Mouse (Mus musculus) heart, embryonic 11.5 days (tissue): ENCODE measurements around the gene Gm10428. TPM values are rescaled to one million over a fixed set of nuclear protein-coding genes. Genes with fewer than 3 reads are reported as not detected.

Experiments
- polyA plus RNA-seq: library from polyadenylated mRNA; unstranded; fragments of >200 nt; fragmentation: Nextera tagmentation; extraction: Ambion mirVana; gene quantifications from 2 replicates; pipeline ENCODE4 v1.2.1, GENCODE M21; 2014

The Gm10428 gene
- polyA plus RNA-seq, 1 experiment from 2014 or later, result not detected

Other genes starting within 250 kb of the Gm10428 start
- gene Cenpv, start 213.8 kb upstream of the Gm10428 start, polyA plus RNA-seq, result 13.6 and 15.1 TPM in 2 replicates
- gene Ubb, start 201.9 kb upstream of the Gm10428 start, polyA plus RNA-seq, result 2,677 and 2,901 TPM in 2 replicates
- gene Trpv2, start 178.6 kb upstream of the Gm10428 start, polyA plus RNA-seq, result 4.1 and 4.4 TPM in 2 replicates
- 14.3 and 16.2 TPM in 2 replicates for gene Lrrc75a, start 104.6 kb upstream of the Gm10428 start, polyA plus RNA-seq
- gene Mmgt2, start 104.4 kb upstream of the Gm10428 start, polyA plus RNA-seq, result 45.0 and 47.6 TPM in 2 replicates
- gene Zfp287, start 21.2 kb upstream of the Gm10428 start, polyA plus RNA-seq, result 5.3 and 6.0 TPM in 2 replicates
- 11.3 and 12.9 TPM in 2 replicates for gene Zfp286, start 36.4 kb downstream of the Gm10428 start, polyA plus RNA-seq
- gene Trim16, start 67.1 kb downstream of the Gm10428 start, polyA plus RNA-seq, result 3.9 and 5.4 TPM in 2 replicates
- gene Fbxw10, start 94.0 kb downstream of the Gm10428 start, polyA plus RNA-seq, result 0.21 and 0.24 TPM in 2 replicates
- gene Tvp23b, start 126.4 kb downstream of the Gm10428 start, polyA plus RNA-seq, result 47.3 and 49.4 TPM in 2 replicates
- gene Cdrt4, start 198.1 kb downstream of the Gm10428 start, polyA plus RNA-seq, result 0.54 TPM in 1 of 2 replicates, not detected in the other